In genomic region chr16:6885617-6886016, GRCm38 (mm10) we compare ENCODE assay signal across 12 mouse cellular contexts.
"Had no signal": no experiment of that assay in that cellular context is flagged by ENCODE, and none has a peak within 500 bp of the region (broad histone marks: within the 10 kb centered on the region; RNA-seq: fewer than 3 reads in every experiment).

No protein-coding gene starts in this region.

- H3K4me1 ChIP-seq: intestine, embryonic 15.5 days; liver, embryonic 15.5 days; megakaryocyte, embryonic 14.5 days had no signal

- H3K36me3 ChIP-seq: intestine, embryonic 15.5 days; kidney, embryonic 15.5 days; limb, embryonic 10.5 days; liver, embryonic 15.5 days; midbrain, embryonic 13.5 days had no signal

- H3K9me3 ChIP-seq: intestine, embryonic 15.5 days; kidney, embryonic 15.5 days; limb, embryonic 10.5 days; liver, embryonic 15.5 days; midbrain, embryonic 13.5 days had no signal

- H3K27me3 ChIP-seq: intestine, embryonic 15.5 days; kidney, embryonic 15.5 days; liver, embryonic 15.5 days; megakaryocyte, embryonic 14.5 days; midbrain, embryonic 13.5 days had no signal

- DNase-seq: kidney, adult 18-20 months; kidney, postnatal 14 days; right cerebral cortex, adult 18-20 months; right cerebral cortex, postnatal 25 days had no signal

- H3K4me2 ChIP-seq: intestine, embryonic 15.5 days; kidney, embryonic 15.5 days; liver, embryonic 11.5 days; liver, embryonic 15.5 days; midbrain, embryonic 13.5 days had no signal

- H3K27ac ChIP-seq: intestine, embryonic 15.5 days; kidney, embryonic 15.5 days; limb, embryonic 10.5 days; liver, embryonic 15.5 days; macrophage; midbrain, embryonic 13.5 days had no signal

- H3K4me3 ChIP-seq: intestine, embryonic 15.5 days; kidney, embryonic 15.5 days; limb, embryonic 10.5 days; liver, embryonic 15.5 days; megakaryocyte, embryonic 14.5 days; midbrain, embryonic 13.5 days had no signal

- H3K9ac ChIP-seq: intestine, embryonic 15.5 days; kidney, embryonic 15.5 days; liver, embryonic 15.5 days; midbrain, embryonic 13.5 days had no signal

- ATAC-seq: intestine, embryonic 15.5 days; midbrain, embryonic 13.5 days had no signal
